Mouse (Mus musculus): ENCODE results near the gene Ints2. TPM values are rescaled to one million over a fixed set of nuclear protein-coding genes. Genes with fewer than 3 reads are reported as not detected.
A peak's percentile ranks its signal among the peaks of the same experiment; 100 is the strongest.
"Not testable (repeated sequence)": the region's sequence is repeated elsewhere in the genome, so short reads cannot be mapped to it uniquely, and the experiment has no call there.

Ints2 gene
- 15.8 and 18.7 TPM in 2 replicates for polyA plus RNA-seq (2015; fragmentation: Nextera tagmentation; extraction: Ambion mirVana)

DNA sequence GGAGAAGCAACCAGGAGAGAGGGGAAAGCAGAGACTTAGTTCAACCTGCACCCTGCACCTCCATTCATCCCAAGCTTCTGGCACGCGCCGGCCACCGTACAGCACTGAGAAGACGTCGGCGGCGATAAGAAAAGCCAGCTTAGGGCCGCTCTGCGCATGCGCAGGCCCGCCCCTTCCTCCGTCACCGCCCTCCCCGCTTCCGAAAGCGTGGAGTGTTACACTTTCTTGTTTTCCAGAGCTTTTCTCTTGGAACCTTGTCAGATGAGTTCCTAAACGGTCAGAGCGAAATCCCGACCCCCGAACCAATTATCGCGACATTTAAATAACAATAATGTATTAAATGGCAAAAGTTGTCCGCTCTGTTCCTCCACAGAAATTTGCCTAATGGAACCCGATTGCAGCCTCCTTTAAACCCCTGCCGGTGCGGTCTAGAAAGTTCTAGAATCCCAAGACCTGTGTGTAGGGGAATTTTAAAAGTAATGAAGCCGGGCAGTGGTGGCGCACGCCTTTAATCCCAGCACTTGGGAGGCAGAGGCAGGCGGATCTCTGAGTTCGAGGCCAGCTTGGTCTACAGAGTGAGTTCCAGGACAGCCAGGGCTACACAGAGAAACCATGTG lies at the start of gene Ints2:
Gene Ints2, minus strand, starts transcription at position 116 of the 617 bp plus-strand sequence.
- Histone ChIP-seq H3K36me3 (ENCODE audit: control insufficient read depth, insufficient read depth, low read length) (no peaks in the 10 kb centered on the region), H3K27ac (ENCODE audit: low read depth, low read length) (peak within 1 kb of the TSS; percentile 76), H3K4me1 (ENCODE audit: control insufficient read depth, insufficient read depth, low read depth, low read length) (peaks cover 16% of the 10 kb centered on the region), H3K4me3 (ENCODE audit: low read length) (peak within 1 kb of the TSS; percentile 68), H3K9me3 (ENCODE audit: control insufficient read depth, low read length) (no peaks in the 10 kb centered on the region), H3K27me3 (replicated peaks; ENCODE audit: control insufficient read depth, insufficient read depth, low read length) (no peaks in the 10 kb centered on the region), H3K4me2 (ENCODE audit: low read length) (peak within 1 kb of the TSS; percentile 68), H3K9ac (ENCODE audit: low read depth, low read length) (peak within 1 kb of the TSS; percentile 86)
- 10% methylated on average over 32 of the region's 32 CpGs for WGBS
- peak; percentile 96 for ATAC-seq

DNA sequence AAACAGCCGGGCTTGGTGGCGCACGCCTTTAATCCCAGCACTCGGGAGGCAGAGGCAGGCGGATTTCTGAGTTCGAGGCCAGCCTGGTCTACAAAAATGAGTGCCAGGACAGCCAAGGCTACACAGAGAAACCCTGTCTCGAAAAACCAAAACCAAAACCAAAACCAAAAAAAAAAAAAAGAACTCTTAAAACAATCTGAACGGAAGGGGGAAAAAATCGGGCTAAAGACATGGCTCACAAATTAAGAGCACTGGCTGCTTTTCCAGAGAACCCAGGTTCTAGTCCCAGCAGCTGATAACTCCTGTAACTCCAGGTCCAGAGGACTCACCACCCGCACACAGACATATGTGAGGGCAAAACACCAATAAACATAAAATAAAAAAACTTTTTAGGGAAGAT lies 34.8 kb upstream of the Ints2 start:
- not testable (repeated sequence) for ATAC-seq; H3K9ac ChIP-seq (ENCODE audit: low read depth, low read length); H3K9me3 ChIP-seq (ENCODE audit: control insufficient read depth, low read length); H3K4me1 ChIP-seq (ENCODE audit: control insufficient read depth, insufficient read depth, low read depth, low read length); H3K27me3 ChIP-seq (replicated peaks; ENCODE audit: control insufficient read depth, insufficient read depth, low read length); H3K4me2 ChIP-seq (ENCODE audit: low read length); H3K4me3 ChIP-seq (ENCODE audit: low read length); H3K36me3 ChIP-seq (ENCODE audit: control insufficient read depth, insufficient read depth, low read length); H3K27ac ChIP-seq (ENCODE audit: low read depth, low read length)
- 96% methylated on average over 10 of the region's 10 CpGs for WGBS

DNA sequence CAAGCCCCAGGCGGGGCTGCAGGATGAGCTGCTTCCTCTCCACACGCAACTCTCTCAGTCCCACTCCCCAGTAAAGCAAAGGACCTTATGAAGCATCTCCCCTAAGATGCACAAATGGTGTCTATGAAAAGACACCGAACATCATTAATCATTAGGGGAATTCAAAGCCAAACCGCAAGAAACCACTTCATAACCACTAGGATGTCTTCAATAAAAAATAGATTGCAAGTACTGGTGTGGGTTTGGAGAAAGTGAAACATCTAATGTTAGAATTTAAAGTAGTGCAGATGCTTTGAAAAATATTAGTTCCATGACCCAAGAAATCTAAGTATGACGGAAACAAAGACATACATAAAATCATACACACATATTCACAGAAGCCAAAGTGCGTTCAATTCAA lies 34.3 kb upstream of the Ints2 start:
- WGBS: 90% methylated on average over 6 of the region's 6 CpGs
- Histone ChIP-seq H3K4me2 (ENCODE audit: low read length) (no peak overlapping the region), H3K4me3 (ENCODE audit: low read length) (no peak overlapping the region), H3K9me3 (ENCODE audit: control insufficient read depth, low read length) (no peaks in the 10 kb centered on the region), H3K9ac (ENCODE audit: low read depth, low read length) (no peak overlapping the region), H3K27ac (ENCODE audit: low read depth, low read length) (no peak overlapping the region), H3K36me3 (ENCODE audit: control insufficient read depth, insufficient read depth, low read length) (peaks cover 4% of the 10 kb centered on the region), H3K4me1 (ENCODE audit: control insufficient read depth, insufficient read depth, low read depth, low read length) (no peaks in the 10 kb centered on the region), H3K27me3 (replicated peaks; ENCODE audit: control insufficient read depth, insufficient read depth, low read length) (no peaks in the 10 kb centered on the region)
- ATAC-seq: no peak

DNA sequence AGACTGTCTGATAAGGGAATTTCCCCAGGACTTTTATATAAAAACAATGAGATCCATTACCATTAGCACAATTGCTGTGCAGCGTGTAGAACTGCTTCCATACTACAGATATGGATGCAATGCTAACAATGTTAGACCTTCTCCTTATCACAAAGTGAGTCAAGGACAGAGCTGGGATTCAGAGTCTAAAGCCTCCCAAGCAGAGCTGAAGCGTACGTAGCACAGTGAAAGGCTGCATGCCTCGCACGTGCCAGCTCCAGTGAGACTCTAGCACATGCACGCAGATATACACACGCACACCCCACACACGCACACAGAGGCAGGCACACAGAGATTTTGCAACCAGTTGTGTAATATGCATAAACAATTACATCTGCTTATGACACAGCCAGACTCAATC lies 28.4 kb upstream of the Ints2 start:
- H3K27me3 ChIP-seq (replicated peaks; ENCODE audit: control insufficient read depth, insufficient read depth, low read length): no peaks in the 10 kb centered on the region
- 91% methylated on average over 8 of the region's 8 CpGs for WGBS
- no peak overlapping the region for H3K4me3 ChIP-seq (ENCODE audit: low read length)
- H3K27ac ChIP-seq (ENCODE audit: low read depth, low read length): no peak overlapping the region
- H3K9ac ChIP-seq (ENCODE audit: low read depth, low read length): no peak overlapping the region
- no peaks in the 10 kb centered on the region for H3K4me1 ChIP-seq (ENCODE audit: control insufficient read depth, insufficient read depth, low read depth, low read length)
- H3K36me3 ChIP-seq (ENCODE audit: control insufficient read depth, insufficient read depth, low read length): peaks cover 31% of the 10 kb centered on the region
- no peaks in the 10 kb centered on the region for H3K9me3 ChIP-seq (ENCODE audit: control insufficient read depth, low read length)
- no peak overlapping the region for H3K4me2 ChIP-seq (ENCODE audit: low read length)
- ATAC-seq: no peak

DNA sequence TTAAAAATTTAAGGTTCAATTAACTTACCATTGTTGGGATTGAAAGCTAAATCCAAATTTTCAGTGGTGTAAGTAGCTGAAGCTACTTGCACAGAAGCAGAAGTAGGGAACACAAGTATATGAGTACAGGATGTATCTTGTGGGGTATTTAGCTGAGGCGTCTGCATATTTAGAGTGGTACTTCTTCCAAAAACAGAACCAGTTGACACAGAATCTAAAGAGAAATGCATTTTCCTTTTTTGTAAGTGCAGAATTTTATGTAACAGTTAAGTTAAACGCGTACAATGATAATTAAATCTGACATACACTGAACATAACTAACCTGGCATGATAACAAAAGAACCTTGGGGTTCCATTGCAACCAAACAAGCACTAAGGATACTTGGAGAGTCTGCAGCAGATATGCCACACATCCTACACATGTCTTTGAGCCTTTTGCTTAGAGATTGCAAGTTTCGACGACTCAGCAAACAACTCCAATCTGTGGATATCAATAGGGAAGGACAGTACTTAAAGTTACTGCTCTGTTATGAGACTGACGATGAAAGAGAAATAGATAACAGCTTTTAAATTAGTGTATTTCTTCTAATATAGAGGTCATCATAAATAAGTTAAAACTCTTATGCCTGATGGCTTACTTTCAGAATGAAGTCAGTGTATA lies 21.2 kb upstream of the Ints2 start:
- H3K36me3 ChIP-seq (ENCODE audit: control insufficient read depth, insufficient read depth, low read length): peaks cover 28% of the 10 kb centered on the region

DNA sequence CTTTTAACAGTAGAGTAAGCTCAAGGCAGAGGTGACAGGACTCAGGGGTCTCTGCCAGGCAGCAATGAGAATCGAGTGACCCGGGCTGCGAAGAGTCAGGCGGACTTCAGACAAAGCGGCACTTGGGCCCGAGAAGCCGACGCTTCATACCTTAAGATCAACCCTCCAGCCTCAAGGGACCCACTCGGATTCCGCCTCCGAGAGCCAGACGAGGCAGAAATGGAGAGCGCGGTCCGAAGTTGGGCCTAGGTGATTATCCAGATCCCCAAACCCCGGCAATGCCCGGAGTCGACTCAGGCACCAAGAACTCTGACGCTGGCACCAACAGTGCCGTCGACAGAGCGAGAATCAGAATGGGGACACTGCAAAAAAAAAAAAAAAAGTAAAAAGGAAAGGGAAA lies 321 bp downstream of the Ints2 start:
- 0 out of 2 replicates have a peak, but pooled peaks cover 1% of the 10 kb centered on the region for H3K36me3 ChIP-seq (ENCODE audit: control insufficient read depth, insufficient read depth, low read length)
- H3K27me3 ChIP-seq (replicated peaks; ENCODE audit: control insufficient read depth, insufficient read depth, low read length): no peaks in the 10 kb centered on the region
- peaks cover 16% of the 10 kb centered on the region for H3K4me1 ChIP-seq (ENCODE audit: control insufficient read depth, insufficient read depth, low read depth, low read length)
- H3K4me3 ChIP-seq (ENCODE audit: low read length): peak overlapping the region; percentile 68
- WGBS: under 1% methylated on average over 22 of the region's 22 CpGs
- no peaks in the 10 kb centered on the region for H3K9me3 ChIP-seq (ENCODE audit: control insufficient read depth, low read length)
- peak; percentile 72 for ATAC-seq
- peak overlapping the region; percentile 68 for H3K4me2 ChIP-seq (ENCODE audit: low read length)
- H3K9ac ChIP-seq (ENCODE audit: low read depth, low read length): peak overlapping the region; percentile 86
- H3K27ac ChIP-seq (ENCODE audit: low read depth, low read length): peak overlapping the region; percentile 76

More for the DNA sequence above, 21.2 kb upstream of the Ints2 start:
- Histone ChIP-seq H3K9me3 (ENCODE audit: control insufficient read depth, low read length) (no peaks in the 10 kb centered on the region), H3K4me3 (ENCODE audit: low read length) (no peak overlapping the region), H3K9ac (ENCODE audit: low read depth, low read length) (no peak overlapping the region), H3K4me1 (ENCODE audit: control insufficient read depth, insufficient read depth, low read depth, low read length) (no peaks in the 10 kb centered on the region), H3K27me3 (replicated peaks; ENCODE audit: control insufficient read depth, insufficient read depth, low read length) (no peaks in the 10 kb centered on the region), H3K27ac (ENCODE audit: low read depth, low read length) (no peak overlapping the region), H3K4me2 (ENCODE audit: low read length) (no peak overlapping the region)
- WGBS: 96% methylated on average over 6 of the region's 6 CpGs
- ATAC-seq: no peak

DNA sequence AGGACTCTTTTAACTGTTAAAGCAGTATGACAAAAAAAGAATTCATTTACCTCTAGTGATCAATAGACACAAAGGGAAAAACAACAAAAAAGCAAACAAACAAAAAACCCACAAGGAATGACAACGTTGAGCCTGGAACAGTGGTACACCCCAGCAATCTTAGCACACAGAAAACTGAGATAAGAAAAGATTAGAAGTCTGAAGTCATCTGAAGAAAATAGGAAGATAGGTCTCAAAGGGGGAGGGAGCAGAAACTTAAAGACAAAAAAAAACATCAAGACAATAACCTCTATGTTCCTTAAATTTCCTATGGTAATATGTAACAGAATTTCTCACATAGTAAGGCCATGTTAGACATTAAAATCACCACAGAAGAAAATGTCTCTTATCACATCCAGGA lies 4.0 kb downstream of the Ints2 start:
- peaks cover 10% of the 10 kb centered on the region for H3K36me3 ChIP-seq (ENCODE audit: control insufficient read depth, insufficient read depth, low read length)
- no peak overlapping the region for H3K4me3 ChIP-seq (ENCODE audit: low read length)
- H3K4me2 ChIP-seq (ENCODE audit: low read length): no peak overlapping the region
- no peaks in the 10 kb centered on the region for H3K27me3 ChIP-seq (replicated peaks; ENCODE audit: control insufficient read depth, insufficient read depth, low read length)
- 87% methylated on average over 1 of the region's 1 CpGs for WGBS
- H3K4me1 ChIP-seq (ENCODE audit: control insufficient read depth, insufficient read depth, low read depth, low read length): peaks cover 16% of the 10 kb centered on the region
- no peak overlapping the region for H3K9ac ChIP-seq (ENCODE audit: low read depth, low read length)
- no peaks in the 10 kb centered on the region for H3K9me3 ChIP-seq (ENCODE audit: control insufficient read depth, low read length)
- ATAC-seq: no peak
- no peak overlapping the region for H3K27ac ChIP-seq (ENCODE audit: low read depth, low read length)

DNA sequence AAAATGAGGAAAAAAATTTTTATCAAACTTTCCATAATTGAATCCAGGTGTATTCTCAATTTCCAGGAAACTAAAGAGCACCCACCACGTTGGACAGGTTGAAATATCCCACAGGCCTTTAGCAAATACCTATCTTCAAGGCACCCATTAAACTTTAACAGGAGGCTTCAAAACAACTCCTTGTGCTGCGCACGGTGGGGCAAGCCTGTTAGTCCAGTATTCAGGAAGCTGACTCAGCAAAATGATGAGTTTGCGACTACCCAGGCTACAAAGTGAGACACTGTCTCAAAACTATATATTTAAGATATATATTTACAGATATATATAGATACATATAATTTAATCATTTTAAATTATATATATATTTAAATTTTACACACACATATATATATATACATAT lies 24.9 kb downstream of the Ints2 start:
- no peak overlapping the region for H3K9ac ChIP-seq (ENCODE audit: low read depth, low read length)
- H3K4me1 ChIP-seq (ENCODE audit: control insufficient read depth, insufficient read depth, low read depth, low read length): no peaks in the 10 kb centered on the region
- H3K9me3 ChIP-seq (ENCODE audit: control insufficient read depth, low read length): no peaks in the 10 kb centered on the region
- H3K27ac ChIP-seq (ENCODE audit: low read depth, low read length): no peak overlapping the region
- no peak overlapping the region for H3K4me2 ChIP-seq (ENCODE audit: low read length)
- H3K4me3 ChIP-seq (ENCODE audit: low read length): no peak overlapping the region
- H3K36me3 ChIP-seq (ENCODE audit: control insufficient read depth, insufficient read depth, low read length): peaks cover 26% of the 10 kb centered on the region
- no peak for ATAC-seq
- WGBS: 95% methylated on average over 4 of the region's 4 CpGs
- no peaks in the 10 kb centered on the region for H3K27me3 ChIP-seq (replicated peaks; ENCODE audit: control insufficient read depth, insufficient read depth, low read length)

DNA sequence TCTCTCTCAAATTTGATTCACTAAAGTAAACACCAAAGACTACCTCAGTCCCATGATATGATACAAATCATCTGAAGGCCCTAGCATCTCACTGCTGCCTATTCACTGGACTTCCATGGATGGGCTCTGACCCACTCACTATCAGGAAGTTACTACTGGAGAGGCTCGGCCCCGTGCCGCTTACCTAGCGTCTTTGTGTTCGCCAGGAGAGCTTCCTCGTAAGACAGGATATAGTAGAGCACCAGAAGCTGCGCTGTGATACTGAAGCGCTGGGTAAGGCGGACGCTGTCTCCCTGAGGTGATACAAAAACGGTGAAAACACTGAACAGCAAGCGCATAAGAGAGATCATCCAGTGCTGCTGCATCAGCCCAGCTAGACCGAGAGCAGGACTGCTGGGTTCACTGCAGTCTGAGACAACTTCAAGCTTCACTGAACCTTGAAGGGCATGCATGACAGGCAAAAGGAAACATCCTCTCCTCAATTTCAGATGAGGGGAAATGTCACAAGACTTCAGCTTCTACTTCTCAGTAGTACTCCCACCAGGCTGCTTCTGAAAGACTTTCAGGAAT lies 25.5 kb downstream of the Ints2 start:
- peaks cover 24% of the 10 kb centered on the region for H3K36me3 ChIP-seq (ENCODE audit: control insufficient read depth, insufficient read depth, low read length)

More for the DNA sequence above, 25.5 kb downstream of the Ints2 start:
- Histone ChIP-seq H3K4me2 (ENCODE audit: low read length) (no peak overlapping the region), H3K4me1 (ENCODE audit: control insufficient read depth, insufficient read depth, low read depth, low read length) (no peaks in the 10 kb centered on the region), H3K27me3 (replicated peaks; ENCODE audit: control insufficient read depth, insufficient read depth, low read length) (no peaks in the 10 kb centered on the region), H3K4me3 (ENCODE audit: low read length) (no peak overlapping the region), H3K9ac (ENCODE audit: low read depth, low read length) (no peak overlapping the region), H3K9me3 (ENCODE audit: control insufficient read depth, low read length) (no peaks in the 10 kb centered on the region), H3K27ac (ENCODE audit: low read depth, low read length) (no peak overlapping the region)
- no peak for ATAC-seq
- 95% methylated on average over 13 of the region's 13 CpGs for WGBS

Measured in hindbrain, embryonic 16.5 days (tissue).